Mouse (Mus musculus): ENCODE data around the gene Sidt1. TPM values are rescaled to one million over a fixed set of nuclear protein-coding genes. Genes with fewer than 3 reads are reported as not detected.

The Sidt1 gene
- polyA plus RNA-seq, 1 experiment from 2014 or later = 0.25 TPM

GRCm38 (mm10) chr16:44210156-44211053 is 122.6 kb downstream of the Sidt1 start:
- Histone ChIP-seq H3K4me2 (ENCODE audit: low read depth, low read length) (no peak overlapping the region), H3K9ac (ENCODE audit: low read length) (no peak overlapping the region), H3K4me3 (ENCODE audit: low read length) (no peak overlapping the region), H3K9me3 (ENCODE audit: control insufficient read depth, low read length) (no peaks in the 10 kb centered on the region), H3K27ac (ENCODE audit: low read length) (no peak overlapping the region), H3K4me1 (replicated peaks; ENCODE audit: control insufficient read depth, insufficient read depth, low read length) (no peaks in the 10 kb centered on the region), H3K36me3 (ENCODE audit: control insufficient read depth, insufficient read depth, low read length) (peaks cover 8% of the 10 kb centered on the region; the same call in 1 of the 2 replicates), H3K27me3 (ENCODE audit: control insufficient read depth, insufficient read depth, low read depth, low read length) (no peaks in the 10 kb centered on the region)
- no peak for ATAC-seq (ENCODE audit: low read depth)
- 79% methylated on average over 10 of the region's 10 CpGs for WGBS

- H3K4me1 ChIP-seq (replicated peaks; ENCODE audit: control insufficient read depth, insufficient read depth, low read length) = no peaks in the 10 kb centered on the region
- H3K4me2 ChIP-seq (ENCODE audit: low read depth, low read length) = no peak overlapping the region
- no peak overlapping the region for H3K27ac ChIP-seq (ENCODE audit: low read length)
- no peaks in the 10 kb centered on the region for H3K9me3 ChIP-seq (ENCODE audit: control insufficient read depth, low read length)
- H3K36me3 ChIP-seq (ENCODE audit: control insufficient read depth, insufficient read depth, low read length) = peaks cover 10% of the 10 kb centered on the region
- ATAC-seq (ENCODE audit: low read depth) = no peak
- H3K27me3 ChIP-seq (ENCODE audit: control insufficient read depth, insufficient read depth, low read depth, low read length) = no peaks in the 10 kb centered on the region
- WGBS = 92% methylated on average over 8 of the region's 8 CpGs
- no peak overlapping the region for H3K4me3 ChIP-seq (ENCODE audit: low read length)
- H3K9ac ChIP-seq (ENCODE audit: low read length) = no peak overlapping the region
These were observed 127.0 kb downstream of the Sidt1 start for GRCm38 (mm10) chr16:44205973-44206372.

- Histone ChIP-seq H3K4me3 (ENCODE audit: low read length) (no peak overlapping the region), H3K27ac (ENCODE audit: low read length) (no peak overlapping the region), H3K36me3 (ENCODE audit: control insufficient read depth, insufficient read depth, low read length) (peaks cover 10% of the 10 kb centered on the region), H3K4me2 (ENCODE audit: low read depth, low read length) (no peak overlapping the region), H3K27me3 (ENCODE audit: control insufficient read depth, insufficient read depth, low read depth, low read length) (no peaks in the 10 kb centered on the region), H3K9me3 (ENCODE audit: control insufficient read depth, low read length) (no peaks in the 10 kb centered on the region), H3K9ac (ENCODE audit: low read length) (no peak overlapping the region), H3K4me1 (replicated peaks; ENCODE audit: control insufficient read depth, insufficient read depth, low read length) (no peaks in the 10 kb centered on the region)
- 63% methylated on average over 6 of the region's 6 CpGs for WGBS
- 0 out of 2 replicates have a peak, but pooled peaks have one; percentile 34 for ATAC-seq (ENCODE audit: low read depth)
These were observed 128.7 kb downstream of the Sidt1 start for GRCm38 (mm10) chr16:44204331-44204730.

DNA sequence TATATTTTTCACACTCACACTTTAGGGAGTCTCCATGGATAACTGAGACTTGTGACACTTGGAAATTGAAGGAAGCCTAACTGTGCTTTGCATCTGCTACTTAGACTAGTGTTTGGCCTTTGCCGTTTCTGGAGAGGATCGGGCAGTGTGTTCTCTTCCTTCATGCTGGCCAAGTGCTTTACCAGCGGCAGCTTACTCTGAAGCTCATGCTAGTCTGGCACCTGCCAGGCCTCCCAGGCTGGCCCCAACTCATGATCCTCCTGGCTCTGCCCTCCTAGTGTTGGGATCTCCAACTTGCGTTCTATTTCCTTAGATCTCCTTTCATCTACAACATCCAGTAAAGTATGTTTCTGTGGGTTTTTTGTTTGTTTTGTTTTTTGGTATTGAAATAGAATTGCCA is 132.8 kb downstream of the Sidt1 start:
- H3K9me3 ChIP-seq (ENCODE audit: control insufficient read depth, low read length) = no peaks in the 10 kb centered on the region
- no peak overlapping the region for H3K4me2 ChIP-seq (ENCODE audit: low read depth, low read length)
- no peak overlapping the region for H3K4me3 ChIP-seq (ENCODE audit: low read length)
- peaks cover 10% of the 10 kb centered on the region for H3K36me3 ChIP-seq (ENCODE audit: control insufficient read depth, insufficient read depth, low read length)
- H3K9ac ChIP-seq (ENCODE audit: low read length) = no peak overlapping the region
- no peak for ATAC-seq (ENCODE audit: low read depth)
- no peak overlapping the region for H3K27ac ChIP-seq (ENCODE audit: low read length)
- H3K4me1 ChIP-seq (replicated peaks; ENCODE audit: control insufficient read depth, insufficient read depth, low read length) = no peaks in the 10 kb centered on the region
- H3K27me3 ChIP-seq (ENCODE audit: control insufficient read depth, insufficient read depth, low read depth, low read length) = no peaks in the 10 kb centered on the region
- 89% methylated on average over 4 of the region's 4 CpGs for WGBS

- WGBS = 87% methylated on average over 14 of the region's 14 CpGs
- no peak overlapping the region for H3K4me3 ChIP-seq (ENCODE audit: low read length)
- no peak overlapping the region for H3K4me2 ChIP-seq (ENCODE audit: low read depth, low read length)
- peaks cover 10% of the 10 kb centered on the region for H3K36me3 ChIP-seq (ENCODE audit: control insufficient read depth, insufficient read depth, low read length)
- no peak overlapping the region for H3K9ac ChIP-seq (ENCODE audit: low read length)
- ATAC-seq (ENCODE audit: low read depth) = no peak
- no peaks in the 10 kb centered on the region for H3K27me3 ChIP-seq (ENCODE audit: control insufficient read depth, insufficient read depth, low read depth, low read length)
- H3K9me3 ChIP-seq (ENCODE audit: control insufficient read depth, low read length) = no peaks in the 10 kb centered on the region
- no peaks in the 10 kb centered on the region for H3K4me1 ChIP-seq (replicated peaks; ENCODE audit: control insufficient read depth, insufficient read depth, low read length)
- no peak overlapping the region for H3K27ac ChIP-seq (ENCODE audit: low read length)
These were observed 133.8 kb downstream of the Sidt1 start for GRCm38 (mm10) chr16:44199066-44199703.

- H3K4me3 ChIP-seq (ENCODE audit: low read length) = no peak overlapping the region
- H3K27ac ChIP-seq (ENCODE audit: low read length) = no peak overlapping the region
- no peak for ATAC-seq (ENCODE audit: low read depth)
- H3K27me3 ChIP-seq (ENCODE audit: control insufficient read depth, insufficient read depth, low read depth, low read length) = no peaks in the 10 kb centered on the region
- no peak overlapping the region for H3K9ac ChIP-seq (ENCODE audit: low read length)
- WGBS = 77% methylated on average over 2 of the region's 2 CpGs
- H3K9me3 ChIP-seq (ENCODE audit: control insufficient read depth, low read length) = 0 out of 2 replicates have a peak, but pooled peaks cover 5% of the 10 kb centered on the region
- H3K4me2 ChIP-seq (ENCODE audit: low read depth, low read length) = no peak overlapping the region
- peaks cover 5% of the 10 kb centered on the region; the same call in 1 of the 2 replicates for H3K36me3 ChIP-seq (ENCODE audit: control insufficient read depth, insufficient read depth, low read length)
- H3K4me1 ChIP-seq (replicated peaks; ENCODE audit: control insufficient read depth, insufficient read depth, low read length) = no peaks in the 10 kb centered on the region; the same call in 1 of the 2 replicates
These were observed 142.0 kb downstream of the Sidt1 start for GRCm38 (mm10) chr16:44190968-44191367.

Other genes starting within 250 kb of the Sidt1 start
- gene Atp6v1a, start 193.5 kb downstream of the Sidt1 start, polyA plus RNA-seq (2015; fragmentation: Nextera tagmentation; extraction: Ambion mirVana) = 69.2 TPM in 2 replicates
- 84.2 and 91.3 TPM in 2 replicates for gene Naa50, start 193.4 kb downstream of the Sidt1 start, polyA plus RNA-seq (2015; fragmentation: Nextera tagmentation; extraction: Ambion mirVana)
- gene Usf3, start 159.9 kb downstream of the Sidt1 start, polyA plus RNA-seq (2015; fragmentation: Nextera tagmentation; extraction: Ambion mirVana) = 2.8 and 3.2 TPM in 2 replicates
- 38.1 and 41.1 TPM in 2 replicates for gene Spice1, start 13.9 kb upstream of the Sidt1 start, polyA plus RNA-seq (2015; fragmentation: Nextera tagmentation; extraction: Ambion mirVana)
- gene Cfap44, start 61.6 kb upstream of the Sidt1 start, polyA plus RNA-seq (2015; fragmentation: Nextera tagmentation; extraction: Ambion mirVana) = 1.6 and 2.9 TPM in 2 replicates
- gene Boc, start 225.7 kb upstream of the Sidt1 start, polyA plus RNA-seq (2015; fragmentation: Nextera tagmentation; extraction: Ambion mirVana) = 29.7 and 32.0 TPM in 2 replicates